Mouse (Mus musculus): ENCODE measurements around the gene Zswim4. TPM values are rescaled to one million over a fixed set of nuclear protein-coding genes. Genes with fewer than 3 reads are reported as not detected.
A peak's percentile ranks its signal among the peaks of the same experiment; 100 is the strongest.

The Zswim4 gene
- polyA plus RNA-seq, 1 experiment from 2014 or later = 7.9 TPM

GRCm38 (mm10) chr8:84217206-84217605 is 19.6 kb downstream of the Zswim4 start:
- Histone ChIP-seq H3K9ac (ENCODE audit: low read depth, low read length) (no peak overlapping the region), H3K27ac (ENCODE audit: low read depth, low read length) (no peak overlapping the region), H3K4me2 (no peak overlapping the region), H3K4me3 (ENCODE audit: low read depth, low read length) (no peak overlapping the region), H3K36me3 (ENCODE audit: control insufficient read depth, insufficient read depth, low read length) (peaks cover 11% of the 10 kb centered on the region), H3K9me3 (ENCODE audit: control insufficient read depth, low read length) (no peaks in the 10 kb centered on the region), H3K4me1 (replicated peaks; ENCODE audit: control insufficient read depth, insufficient read depth, low read length) (0 out of 2 replicates have a peak, but pooled peaks cover 2% of the 10 kb centered on the region), H3K27me3 (replicated peaks; ENCODE audit: control insufficient read depth, insufficient read depth, low read length) (no peaks in the 10 kb centered on the region)
- WGBS = 95% methylated on average over 11 of the region's 11 CpGs
- ATAC-seq (replicated peaks; ENCODE audit: low FRiP score) (no peak), DNase-seq (ENCODE audit: low spot score) (no peak)

GRCm38 (mm10) chr8:84213277-84213676 is 23.6 kb downstream of the Zswim4 start:
- Histone ChIP-seq H3K27ac (ENCODE audit: low read depth, low read length) (no peak overlapping the region), H3K4me1 (replicated peaks; ENCODE audit: control insufficient read depth, insufficient read depth, low read length) (peaks cover 4% of the 10 kb centered on the region), H3K9ac (ENCODE audit: low read depth, low read length) (no peak overlapping the region), H3K4me2 (no peak overlapping the region), H3K9me3 (ENCODE audit: control insufficient read depth, low read length) (no peaks in the 10 kb centered on the region), H3K4me3 (ENCODE audit: low read depth, low read length) (no peak overlapping the region), H3K27me3 (replicated peaks; ENCODE audit: control insufficient read depth, insufficient read depth, low read length) (no peaks in the 10 kb centered on the region), H3K36me3 (ENCODE audit: control insufficient read depth, insufficient read depth, low read length) (peaks cover 8% of the 10 kb centered on the region)
- ATAC-seq (replicated peaks; ENCODE audit: low FRiP score) (no peak), DNase-seq (ENCODE audit: low spot score) (no peak)
- 85% methylated on average over 4 of the region's 4 CpGs for WGBS

- 91% methylated on average over 31 of the region's 31 CpGs for WGBS
- peaks cover 8% of the 10 kb centered on the region for H3K4me1 ChIP-seq (replicated peaks; ENCODE audit: control insufficient read depth, insufficient read depth, low read length)
- H3K27ac ChIP-seq (ENCODE audit: low read depth, low read length) = no peak overlapping the region
- H3K4me2 ChIP-seq = no peak overlapping the region
- peaks cover 10% of the 10 kb centered on the region for H3K36me3 ChIP-seq (ENCODE audit: control insufficient read depth, insufficient read depth, low read length)
- H3K4me3 ChIP-seq (ENCODE audit: low read depth, low read length) = no peak overlapping the region
- H3K9ac ChIP-seq (ENCODE audit: low read depth, low read length) = no peak overlapping the region
- no peaks in the 10 kb centered on the region for H3K27me3 ChIP-seq (replicated peaks; ENCODE audit: control insufficient read depth, insufficient read depth, low read length)
- DNase-seq (ENCODE audit: low spot score) (no peak), ATAC-seq (replicated peaks; ENCODE audit: low FRiP score) (no peak)
- no peaks in the 10 kb centered on the region for H3K9me3 ChIP-seq (ENCODE audit: control insufficient read depth, low read length)
These were observed 24.8 kb downstream of the Zswim4 start for GRCm38 (mm10) chr8:84211881-84212563.

- ATAC-seq (replicated peaks; ENCODE audit: low FRiP score) (no peak), DNase-seq (ENCODE audit: low spot score) (no peak)
- WGBS = 90% methylated on average over 3 of the region's 3 CpGs
- Histone ChIP-seq H3K27me3 (replicated peaks; ENCODE audit: control insufficient read depth, insufficient read depth, low read length) (no peaks in the 10 kb centered on the region), H3K4me1 (replicated peaks; ENCODE audit: control insufficient read depth, insufficient read depth, low read length) (peaks cover 8% of the 10 kb centered on the region), H3K36me3 (ENCODE audit: control insufficient read depth, insufficient read depth, low read length) (peaks cover 10% of the 10 kb centered on the region), H3K9ac (ENCODE audit: low read depth, low read length) (no peak overlapping the region), H3K27ac (ENCODE audit: low read depth, low read length) (no peak overlapping the region), H3K9me3 (ENCODE audit: control insufficient read depth, low read length) (no peaks in the 10 kb centered on the region), H3K4me3 (ENCODE audit: low read depth, low read length) (no peak overlapping the region), H3K4me2 (no peak overlapping the region)
These were observed 25.7 kb downstream of the Zswim4 start for GRCm38 (mm10) chr8:84211202-84211601.

- 58% methylated on average over 34 of the region's 34 CpGs for WGBS
- H3K4me2 ChIP-seq = 0 out of 2 replicates have a peak overlapping the region, but pooled peaks have one; percentile 7
- H3K4me3 ChIP-seq (ENCODE audit: low read depth, low read length) = no peak overlapping the region
- H3K36me3 ChIP-seq (ENCODE audit: control insufficient read depth, insufficient read depth, low read length) = peaks cover 12% of the 10 kb centered on the region
- H3K27me3 ChIP-seq (replicated peaks; ENCODE audit: control insufficient read depth, insufficient read depth, low read length) = no peaks in the 10 kb centered on the region
- H3K9me3 ChIP-seq (ENCODE audit: control insufficient read depth, low read length) = no peaks in the 10 kb centered on the region
- H3K27ac ChIP-seq (ENCODE audit: low read depth, low read length) = no peak overlapping the region
- DNase-seq (ENCODE audit: low spot score) (peak; percentile 79), ATAC-seq (replicated peaks; ENCODE audit: low FRiP score) (peak; percentile 63)
- H3K4me1 ChIP-seq (replicated peaks; ENCODE audit: control insufficient read depth, insufficient read depth, low read length) = peaks cover 8% of the 10 kb centered on the region
- no peak overlapping the region for H3K9ac ChIP-seq (ENCODE audit: low read depth, low read length)
These were observed 26.6 kb downstream of the Zswim4 start for GRCm38 (mm10) chr8:84210167-84210791.

- Histone ChIP-seq H3K9ac (ENCODE audit: low read depth, low read length) (0 out of 2 replicates have a peak overlapping the region, but pooled peaks have one; percentile 37), H3K4me1 (replicated peaks; ENCODE audit: control insufficient read depth, insufficient read depth, low read length) (peaks cover 13% of the 10 kb centered on the region)
- WGBS = 72% methylated on average over 17 of the region's 17 CpGs
These were observed 28.2 kb downstream of the Zswim4 start for GRCm38 (mm10) chr8:84208381-84209380.

GRCm38 (mm10) chr8:84207811-84208210 is 29.0 kb downstream of the Zswim4 start:
- DNase-seq (ENCODE audit: low spot score) (peak; percentile 41), ATAC-seq (replicated peaks; ENCODE audit: low FRiP score) (no peak)
- Histone ChIP-seq H3K4me2 (peak overlapping the region; percentile 27; the same call in 1 of the 2 replicates), H3K9me3 (ENCODE audit: control insufficient read depth, low read length) (no peaks in the 10 kb centered on the region), H3K9ac (ENCODE audit: low read depth, low read length) (no peak overlapping the region), H3K27ac (ENCODE audit: low read depth, low read length) (peak overlapping the region; percentile 64), H3K27me3 (replicated peaks; ENCODE audit: control insufficient read depth, insufficient read depth, low read length) (no peaks in the 10 kb centered on the region), H3K36me3 (ENCODE audit: control insufficient read depth, insufficient read depth, low read length) (peaks cover 12% of the 10 kb centered on the region), H3K4me1 (replicated peaks; ENCODE audit: control insufficient read depth, insufficient read depth, low read length) (peaks cover 20% of the 10 kb centered on the region), H3K4me3 (ENCODE audit: low read depth, low read length) (no peak overlapping the region)
- 43% methylated on average over 7 of the region's 7 CpGs for WGBS

More at GRCm38 (mm10) chr8:84208381-84209380, 28.2 kb downstream of the Zswim4 start:
- H3K27me3 ChIP-seq (replicated peaks; ENCODE audit: control insufficient read depth, insufficient read depth, low read length) = no peaks in the 10 kb centered on the region
- no peak for DNase-seq (ENCODE audit: low spot score)
- H3K4me2 ChIP-seq = no peak overlapping the region; the same call in 1 of the 2 replicates
- no peaks in the 10 kb centered on the region for H3K9me3 ChIP-seq (ENCODE audit: control insufficient read depth, low read length)
- no peak for ATAC-seq (replicated peaks; ENCODE audit: low FRiP score)
- H3K4me3 ChIP-seq (ENCODE audit: low read depth, low read length) = 0 out of 2 replicates have a peak overlapping the region, but pooled peaks have one; percentile 3
- H3K36me3 ChIP-seq (ENCODE audit: control insufficient read depth, insufficient read depth, low read length) = peaks cover 12% of the 10 kb centered on the region
- H3K27ac ChIP-seq (ENCODE audit: low read depth, low read length) = peak overlapping the region; percentile 64

- no peak overlapping the region for H3K4me2 ChIP-seq
- no peak for ATAC-seq (replicated peaks; ENCODE audit: low FRiP score)
- DNase-seq (ENCODE audit: low spot score) = no peak
- no peaks in the 10 kb centered on the region for H3K9me3 ChIP-seq (ENCODE audit: control insufficient read depth, low read length)
- peaks cover 7% of the 10 kb centered on the region; the same call in 1 of the 2 replicates for H3K36me3 ChIP-seq (ENCODE audit: control insufficient read depth, insufficient read depth, low read length)
- no peak overlapping the region for H3K27ac ChIP-seq (ENCODE audit: low read depth, low read length)
- H3K4me1 ChIP-seq (replicated peaks; ENCODE audit: control insufficient read depth, insufficient read depth, low read length) = peaks cover 30% of the 10 kb centered on the region
- no peak overlapping the region for H3K9ac ChIP-seq (ENCODE audit: low read depth, low read length)
- no peaks in the 10 kb centered on the region for H3K27me3 ChIP-seq (replicated peaks; ENCODE audit: control insufficient read depth, insufficient read depth, low read length)
- H3K4me3 ChIP-seq (ENCODE audit: low read depth, low read length) = no peak overlapping the region
- WGBS = 79% methylated on average over 3 of the region's 3 CpGs
These were observed 30.2 kb downstream of the Zswim4 start for GRCm38 (mm10) chr8:84206666-84207065.

Measured in liver, embryonic 11.5 days (tissue).